Mouse (Mus musculus): ENCODE measurements around the gene Olfr814.
"Not testable (repeated sequence)": the region's sequence is repeated elsewhere in the genome, so short reads cannot be mapped to it uniquely, and the experiment has no call there.

Gene Olfr814

GRCm38 (mm10) chr10:129879751-129880150, at the start of gene Olfr814:
Gene Olfr814 (minus strand): TSS chr10:129879851.
- DNase-seq (ENCODE audit: low spot score) = not testable (repeated sequence)

- DNase-seq (ENCODE audit: low spot score) = no peak
Measured at GRCm38 (mm10) chr10:129915497-129915896, 35.8 kb upstream of the Olfr814 start, which contains the start of gene Olfr816. Gene Olfr816 (minus strand): TSS chr10:129915597.

DNA sequence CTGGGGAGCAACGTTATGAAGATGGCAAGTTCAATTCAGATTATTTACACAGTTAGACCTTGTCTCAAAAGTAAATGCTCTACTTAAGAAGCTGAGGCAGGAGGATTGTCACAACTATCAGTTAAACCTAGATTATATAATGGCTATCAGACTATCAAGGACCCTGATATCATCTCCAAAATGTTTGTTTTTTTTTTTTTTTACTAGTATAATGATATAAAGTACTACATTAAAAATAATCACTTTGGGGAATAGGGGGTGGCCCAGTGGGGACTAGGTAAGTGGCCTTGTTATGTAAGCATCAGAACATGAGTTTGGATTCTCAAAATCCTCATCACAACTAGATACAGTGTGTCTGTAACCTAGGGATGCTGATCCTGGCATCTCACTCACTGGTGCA, 26.1 kb upstream of the Olfr814 start, which contains the start of gene Olfr815:
Gene Olfr815 (minus strand): TSS at position 101 of the 400 bp plus-strand sequence.
- not testable (repeated sequence) for DNase-seq (ENCODE audit: low spot score)

- no peak for DNase-seq (ENCODE audit: low spot score)
Measured at GRCm38 (mm10) chr10:129885934-129886333, 6.3 kb upstream of the Olfr814 start.

DNA sequence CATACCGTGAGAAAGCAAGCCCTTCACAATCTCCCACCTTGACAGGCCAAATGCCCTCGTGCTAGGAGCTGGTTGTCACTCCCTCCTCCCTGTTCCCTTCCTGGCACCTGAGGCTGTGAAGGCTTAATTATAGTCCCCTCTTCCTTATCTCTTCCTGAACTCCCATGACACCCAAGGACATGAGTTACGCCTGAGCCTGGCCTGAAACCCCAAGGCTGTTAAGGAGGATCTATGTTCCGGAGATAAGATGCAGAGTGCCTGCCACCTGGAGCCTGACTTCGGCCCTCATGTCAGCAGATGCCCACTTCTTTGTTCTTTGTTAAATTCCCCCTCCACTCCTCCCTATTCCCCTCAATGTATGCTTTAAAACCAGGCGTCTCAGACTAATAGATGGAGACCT, 5.8 kb upstream of the Olfr814 start:
- not testable (repeated sequence) for DNase-seq (ENCODE audit: low spot score)

DNA sequence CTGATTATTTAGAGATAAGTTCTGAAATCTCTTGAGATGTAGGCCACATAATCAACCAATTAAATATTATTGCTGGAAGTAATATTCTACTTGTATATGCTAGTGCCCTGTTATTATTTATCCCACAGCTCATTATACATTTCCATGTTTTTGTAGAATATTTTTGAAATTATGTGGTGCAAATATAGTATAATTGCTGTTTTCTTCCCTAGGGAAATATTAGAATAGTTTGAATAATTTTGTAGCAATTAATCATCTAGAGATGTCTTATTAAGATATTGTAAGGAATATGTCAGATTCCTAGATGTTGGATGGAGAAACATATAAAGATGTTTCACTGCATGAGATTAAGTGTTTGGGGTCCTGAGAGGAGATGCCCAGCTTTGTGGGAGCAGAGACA, 24.6 kb downstream of the Olfr814 start, which contains the start of gene Olfr813:
Gene Olfr813 (plus strand): TSS at position 301 of the 400 bp plus-strand sequence.
- DNase-seq (ENCODE audit: low spot score) = no peak

- DNase-seq (ENCODE audit: low spot score) = no peak
Measured at GRCm38 (mm10) chr10:129847343-129847742, 32.3 kb downstream of the Olfr814 start.

GRCm38 (mm10) chr10:129845994-129846393, 33.7 kb downstream of the Olfr814 start, which contains the start of gene Olfr812:
Gene Olfr812 (minus strand): TSS chr10:129846094.
- DNase-seq (ENCODE audit: low spot score) = no peak
